Mouse (Mus musculus): Measurements from ENCODE around the gene Carns1. TPM values are rescaled to one million over a fixed set of nuclear protein-coding genes. Genes with fewer than 3 reads are reported as not detected.

Gene Carns1
- polyA plus RNA-seq, 1 experiment from 2014 or later, result 0.90 TPM

GRCm38 (mm10) chr19:4143759-4144268, 31.5 kb downstream of the Carns1 start, which contains the start of gene Cabp4:
Gene Cabp4 (minus strand): TSS chr19:4144033.
- H3K4me3 ChIP-seq (ENCODE audit: low read depth, low read length), result no peak within 1 kb of the TSS
- H3K9ac ChIP-seq (ENCODE audit: low read depth, low read length), result no peak within 1 kb of the TSS
- ATAC-seq, result no peak
- H3K27ac ChIP-seq (ENCODE audit: low read depth, low read length), result no peak within 1 kb of the TSS; the same call in 1 of the 2 replicates
- H3K36me3 ChIP-seq (ENCODE audit: control insufficient read depth, insufficient read depth), result no peaks in the 10 kb centered on the region
- no peak within 1 kb of the TSS for H3K4me2 ChIP-seq (replicated peaks; ENCODE audit: low read depth)
- no peak for TF ChIP-seq CTCF (IDR thresholded peaks at IDR 0.05; ENCODE audit: low read depth)
- H3K27me3 ChIP-seq (replicated peaks; ENCODE audit: control insufficient read depth, insufficient read depth, low read length), result no peaks in the 10 kb centered on the region
- 80% methylated on average over 7 of the region's 7 CpGs for WGBS
- no peaks in the 10 kb centered on the region for H3K9me3 ChIP-seq (ENCODE audit: control insufficient read depth)
- no peaks in the 10 kb centered on the region for H3K4me1 ChIP-seq (replicated peaks; ENCODE audit: control insufficient read depth, insufficient read depth, low read length)

- Histone ChIP-seq H3K4me3 (ENCODE audit: low read depth, low read length) (no peak overlapping the region), H3K9me3 (ENCODE audit: control insufficient read depth) (no peaks in the 10 kb centered on the region), H3K36me3 (ENCODE audit: control insufficient read depth, insufficient read depth) (no peaks in the 10 kb centered on the region), H3K9ac (ENCODE audit: low read depth, low read length) (no peak overlapping the region), H3K4me1 (replicated peaks; ENCODE audit: control insufficient read depth, insufficient read depth, low read length) (no peaks in the 10 kb centered on the region), H3K4me2 (replicated peaks; ENCODE audit: low read depth) (no peak overlapping the region), H3K27me3 (replicated peaks; ENCODE audit: control insufficient read depth, insufficient read depth, low read length) (no peaks in the 10 kb centered on the region), H3K27ac (ENCODE audit: low read depth, low read length) (no peak overlapping the region)
- 85% methylated on average over 18 of the region's 18 CpGs for WGBS
- no peak for TF ChIP-seq CTCF (IDR thresholded peaks at IDR 0.05; ENCODE audit: low read depth)
- ATAC-seq, result no peak; the same call in 1 of the 2 replicates
These were observed 32.7 kb downstream of the Carns1 start for GRCm38 (mm10) chr19:4142416-4143173.

- Histone ChIP-seq H3K9ac (ENCODE audit: low read depth, low read length) (no peak overlapping the region), H3K9me3 (ENCODE audit: control insufficient read depth) (no peaks in the 10 kb centered on the region), H3K27me3 (replicated peaks; ENCODE audit: control insufficient read depth, insufficient read depth, low read length) (no peaks in the 10 kb centered on the region), H3K27ac (ENCODE audit: low read depth, low read length) (no peak overlapping the region), H3K4me1 (replicated peaks; ENCODE audit: control insufficient read depth, insufficient read depth, low read length) (no peaks in the 10 kb centered on the region), H3K4me2 (replicated peaks; ENCODE audit: low read depth) (no peak overlapping the region), H3K4me3 (ENCODE audit: low read depth, low read length) (no peak overlapping the region), H3K36me3 (ENCODE audit: control insufficient read depth, insufficient read depth) (no peaks in the 10 kb centered on the region)
- no peak for ATAC-seq
- TF ChIP-seq CTCF (IDR thresholded peaks at IDR 0.05; ENCODE audit: low read depth), result no peak
- 78% methylated on average over 6 of the region's 6 CpGs for WGBS
These were observed 35.1 kb downstream of the Carns1 start for GRCm38 (mm10) chr19:4140147-4140546.

GRCm38 (mm10) chr19:4139446-4139845, 35.8 kb downstream of the Carns1 start, which contains the start of gene Gpr152:
Gene Gpr152 (plus strand): TSS chr19:4139787.
- ATAC-seq, result no peak
- Histone ChIP-seq H3K4me1 (replicated peaks; ENCODE audit: control insufficient read depth, insufficient read depth, low read length) (no peaks in the 10 kb centered on the region), H3K9me3 (ENCODE audit: control insufficient read depth) (no peaks in the 10 kb centered on the region), H3K27me3 (replicated peaks; ENCODE audit: control insufficient read depth, insufficient read depth, low read length) (no peaks in the 10 kb centered on the region), H3K4me3 (ENCODE audit: low read depth, low read length) (no peak within 1 kb of the TSS), H3K9ac (ENCODE audit: low read depth, low read length) (no peak within 1 kb of the TSS), H3K4me2 (replicated peaks; ENCODE audit: low read depth) (no peak within 1 kb of the TSS), H3K27ac (ENCODE audit: low read depth, low read length) (no peak within 1 kb of the TSS), H3K36me3 (ENCODE audit: control insufficient read depth, insufficient read depth) (no peaks in the 10 kb centered on the region)
- WGBS, result 86% methylated on average over 2 of the region's 2 CpGs
- TF ChIP-seq CTCF (IDR thresholded peaks at IDR 0.05; ENCODE audit: low read depth), result no peak

GRCm38 (mm10) chr19:4137913-4138312, 37.4 kb downstream of the Carns1 start:
- Histone ChIP-seq H3K9ac (ENCODE audit: low read depth, low read length) (no peak overlapping the region), H3K4me1 (replicated peaks; ENCODE audit: control insufficient read depth, insufficient read depth, low read length) (no peaks in the 10 kb centered on the region), H3K4me3 (ENCODE audit: low read depth, low read length) (no peak overlapping the region), H3K27me3 (replicated peaks; ENCODE audit: control insufficient read depth, insufficient read depth, low read length) (no peaks in the 10 kb centered on the region), H3K4me2 (replicated peaks; ENCODE audit: low read depth) (no peak overlapping the region), H3K36me3 (ENCODE audit: control insufficient read depth, insufficient read depth) (peaks cover 2% of the 10 kb centered on the region; the same call in 1 of the 2 replicates), H3K27ac (ENCODE audit: low read depth, low read length) (no peak overlapping the region), H3K9me3 (ENCODE audit: control insufficient read depth) (no peaks in the 10 kb centered on the region)
- 71% methylated on average over 5 of the region's 5 CpGs for WGBS
- no peak for ATAC-seq
- TF ChIP-seq CTCF (IDR thresholded peaks at IDR 0.05; ENCODE audit: low read depth), result no peak

GRCm38 (mm10) chr19:4136463-4136862, 38.8 kb downstream of the Carns1 start:
- H3K4me3 ChIP-seq (ENCODE audit: low read depth, low read length), result no peak overlapping the region
- no peaks in the 10 kb centered on the region for H3K9me3 ChIP-seq (ENCODE audit: control insufficient read depth)
- ATAC-seq, result no peak

More at GRCm38 (mm10) chr19:4136463-4136862, 38.8 kb downstream of the Carns1 start:
- Histone ChIP-seq H3K36me3 (ENCODE audit: control insufficient read depth, insufficient read depth) (peaks cover 17% of the 10 kb centered on the region), H3K27me3 (replicated peaks; ENCODE audit: control insufficient read depth, insufficient read depth, low read length) (no peaks in the 10 kb centered on the region), H3K4me2 (replicated peaks; ENCODE audit: low read depth) (no peak overlapping the region), H3K9ac (ENCODE audit: low read depth, low read length) (no peak overlapping the region), H3K4me1 (replicated peaks; ENCODE audit: control insufficient read depth, insufficient read depth, low read length) (no peaks in the 10 kb centered on the region), H3K27ac (ENCODE audit: low read depth, low read length) (no peak overlapping the region)
- WGBS, result 87% methylated on average over 5 of the region's 5 CpGs
- TF ChIP-seq CTCF (IDR thresholded peaks at IDR 0.05; ENCODE audit: low read depth), result no peak

Data from intestine, postnatal 0 days (tissue).